In genomic region chr1:168459426-168459825, GRCm38 (mm10) we compare ENCODE assay signal across 16 mouse cellular contexts.
"Had no signal": no experiment of that assay in that cellular context is flagged by ENCODE, and none has a peak within 500 bp of the region (broad histone marks: within the 10 kb centered on the region; RNA-seq: fewer than 3 reads in every experiment).

No protein-coding gene starts in this region.

- H3K4me3 ChIP-seq: neural tube, embryonic 13.5 days; neural tube, embryonic 15.5 days; stomach, embryonic 15.5 days had no signal

- H3K27ac ChIP-seq: neural tube, embryonic 13.5 days; neural tube, embryonic 15.5 days; stomach, embryonic 15.5 days; stomach, postnatal 0 days had no signal

- H3K4me1 ChIP-seq: neural tube, embryonic 15.5 days; stomach, embryonic 15.5 days had no signal

- DNase-seq: retina, postnatal 1 day; right cerebral cortex, adult 18-20 months; right cerebral cortex, postnatal 14 days; right cerebral cortex, postnatal 25 days; right cerebral cortex, postnatal 4 days; spleen, adult 18-20 months; thymus, adult 18-20 months; thymus, adult 2 months; thymus, postnatal 14 days; thymus, postnatal 25 days; thymus, postnatal 36 days; thymus, postnatal 4 days had no signal

- H3K9ac ChIP-seq: neural tube, embryonic 13.5 days; neural tube, embryonic 15.5 days; stomach, embryonic 15.5 days had no signal

- H3K9me3 ChIP-seq: neural tube, embryonic 13.5 days; neural tube, embryonic 15.5 days; stomach, embryonic 15.5 days had no signal

- H3K27me3 ChIP-seq: neural tube, embryonic 13.5 days; neural tube, embryonic 15.5 days; stomach, embryonic 15.5 days had no signal

- H3K4me2 ChIP-seq: neural tube, embryonic 13.5 days; neural tube, embryonic 15.5 days; stomach, embryonic 15.5 days had no signal

- H3K36me3 ChIP-seq: neural tube, embryonic 13.5 days; neural tube, embryonic 15.5 days; stomach, embryonic 15.5 days had no signal
